Mouse (Mus musculus): Measurements from ENCODE around the gene Catsper2. TPM values are rescaled to one million over a fixed set of nuclear protein-coding genes. Genes with fewer than 3 reads are reported as not detected.

Catsper2 gene
- polyA plus RNA-seq (2015; fragmentation: Nextera tagmentation; extraction: Ambion mirVana), result 3.5 and 3.6 TPM in 2 replicates

DNA sequence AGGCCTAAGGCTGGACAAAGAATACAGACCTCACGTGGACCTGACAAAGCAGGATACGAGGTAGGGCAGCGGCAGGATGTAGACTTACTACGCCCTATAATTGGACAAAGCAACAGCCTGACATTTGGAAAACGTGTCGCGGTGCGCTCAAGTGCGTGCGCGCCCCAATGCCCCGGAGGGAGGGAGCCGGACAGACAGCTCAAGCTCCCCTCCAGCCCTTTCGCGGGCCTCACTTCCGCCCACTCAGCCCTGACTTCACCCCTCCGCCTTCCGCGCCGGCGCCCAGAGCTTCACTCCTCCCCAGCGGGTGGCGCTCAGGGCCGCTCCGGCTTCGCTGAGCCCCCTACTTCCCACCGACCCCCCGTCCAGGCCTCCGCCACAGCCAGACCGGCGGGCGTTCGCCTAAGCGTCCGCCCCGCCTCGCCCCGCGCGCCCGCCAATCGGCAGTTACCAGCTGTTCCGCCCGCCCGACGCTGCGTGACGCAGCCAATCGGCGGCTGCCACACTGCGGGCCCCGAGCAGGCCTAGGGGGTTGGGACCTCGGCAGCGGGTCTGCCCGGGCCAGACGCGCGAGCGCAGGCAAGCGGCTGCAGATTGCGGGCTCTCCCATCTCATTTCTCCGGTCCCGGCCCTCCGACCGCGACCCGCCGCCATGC, at the start of gene Catsper2, which contains the start of gene Pdia3:
Gene Catsper2, minus strand, starts transcription at position 406 of the 656 bp plus-strand sequence.
Gene Pdia3, plus strand, starts transcription at position 389 of the 656 bp plus-strand sequence.
- peak within 1 kb of the TSS; percentile 99 for H3K4me3 ChIP-seq (ENCODE audit: low read length)
- peaks cover 21% of the 10 kb centered on the region for H3K4me1 ChIP-seq (ENCODE audit: control insufficient read depth, insufficient read depth, low read depth, low read length)
- ATAC-seq, result peak; percentile 98
- no peaks in the 10 kb centered on the region for H3K9me3 ChIP-seq (ENCODE audit: control insufficient read depth, low read length)
- peak within 1 kb of the TSS; percentile 74 for H3K4me2 ChIP-seq (ENCODE audit: low read length)
- no peaks in the 10 kb centered on the region for H3K27me3 ChIP-seq (replicated peaks; ENCODE audit: control insufficient read depth, insufficient read depth, low read length)
- peak within 1 kb of the TSS; percentile 96 for H3K27ac ChIP-seq (ENCODE audit: low read depth, low read length)
- H3K9ac ChIP-seq (ENCODE audit: low read depth, low read length), result peak within 1 kb of the TSS; percentile 98
- WGBS, result under 1% methylated on average over 55 of the region's 68 CpGs
- no peaks in the 10 kb centered on the region for H3K36me3 ChIP-seq (ENCODE audit: control insufficient read depth, insufficient read depth, low read length)

DNA sequence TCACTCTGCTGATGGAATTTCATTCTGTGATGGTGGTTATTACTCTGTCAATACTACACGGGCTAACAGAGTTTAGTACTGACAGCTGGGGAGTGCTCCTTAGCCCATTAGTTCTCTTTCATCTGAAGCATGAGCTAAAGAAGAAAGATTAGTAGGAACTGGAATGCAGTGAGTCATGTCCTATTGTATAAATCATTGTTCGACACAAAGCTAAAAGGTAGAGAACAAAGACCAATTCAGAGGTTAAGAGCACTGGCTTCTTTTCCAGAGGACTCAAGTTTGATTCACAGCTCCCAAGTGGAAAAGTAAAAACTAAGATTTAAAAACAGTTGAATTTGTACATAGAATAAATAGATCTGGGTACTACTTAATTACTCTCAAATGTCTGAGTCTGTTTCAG, 46.5 kb upstream of the Catsper2 start:
- no peak for ATAC-seq
- no peaks in the 10 kb centered on the region for H3K9me3 ChIP-seq (ENCODE audit: control insufficient read depth, low read length)
- peaks cover 6% of the 10 kb centered on the region; the same call in 1 of the 2 replicates for H3K36me3 ChIP-seq (ENCODE audit: control insufficient read depth, insufficient read depth, low read length)
- 63% methylated on average over 2 of the region's 2 CpGs for WGBS
- H3K27ac ChIP-seq (ENCODE audit: low read depth, low read length), result no peak overlapping the region
- H3K4me1 ChIP-seq (ENCODE audit: control insufficient read depth, insufficient read depth, low read depth, low read length), result peaks cover 11% of the 10 kb centered on the region
- no peak overlapping the region for H3K4me3 ChIP-seq (ENCODE audit: low read length)
- H3K4me2 ChIP-seq (ENCODE audit: low read length), result no peak overlapping the region
- no peak overlapping the region for H3K9ac ChIP-seq (ENCODE audit: low read depth, low read length)
- H3K27me3 ChIP-seq (replicated peaks; ENCODE audit: control insufficient read depth, insufficient read depth, low read length), result no peaks in the 10 kb centered on the region

DNA sequence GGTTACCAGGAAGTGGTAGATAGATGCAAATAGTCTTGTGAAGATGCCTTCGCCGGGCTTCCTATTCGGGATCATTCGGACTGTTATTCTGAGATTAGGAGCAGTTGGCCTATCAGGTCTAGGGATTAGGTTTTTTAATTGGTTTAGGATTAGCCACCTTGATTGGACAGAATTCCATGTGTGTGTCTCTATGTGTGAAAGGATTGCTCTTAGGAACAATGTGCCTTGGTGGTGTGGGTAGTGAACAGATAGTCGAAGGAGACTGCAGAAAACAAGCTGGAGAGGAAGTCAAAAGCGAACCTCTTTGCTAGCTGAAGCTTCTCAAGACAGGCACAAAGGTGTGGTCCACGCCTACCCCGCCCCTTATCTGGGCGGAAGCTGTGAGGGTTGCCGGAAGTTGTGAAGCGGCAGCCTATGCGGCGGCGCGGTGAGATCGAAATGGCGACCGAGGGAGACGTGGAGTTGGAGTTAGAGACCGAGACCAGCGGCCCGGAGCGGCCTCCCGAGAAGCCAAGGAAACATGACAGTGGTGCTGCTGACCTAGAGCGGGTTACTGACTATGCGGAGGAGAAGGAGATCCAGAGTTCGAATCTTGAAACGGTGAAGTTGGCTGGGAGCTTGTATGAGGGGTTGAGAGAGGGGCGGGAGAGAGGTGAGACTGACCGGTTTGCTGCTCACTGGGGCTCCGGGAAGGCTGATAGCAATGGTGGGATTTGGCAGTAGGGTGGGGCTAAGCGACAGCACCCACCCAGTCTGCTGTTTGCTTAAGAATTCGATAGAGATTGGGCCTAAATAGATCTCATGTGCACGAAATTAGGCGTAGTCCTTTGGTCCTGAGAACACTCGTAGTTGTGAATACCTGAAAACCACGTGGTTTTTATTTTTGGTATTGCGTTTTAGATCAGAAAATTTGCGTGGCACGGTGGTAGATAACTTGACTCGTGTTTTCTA, 43.4 kb upstream of the Catsper2 start, which contains the start of gene Serinc4:
Gene Serinc4, minus strand, starts transcription at position 90 of the 951 bp plus-strand sequence.
- peaks cover 11% of the 10 kb centered on the region for H3K4me1 ChIP-seq (ENCODE audit: control insufficient read depth, insufficient read depth, low read depth, low read length)
- H3K4me3 ChIP-seq (ENCODE audit: low read length), result peak within 1 kb of the TSS; percentile 80
- H3K27me3 ChIP-seq (replicated peaks; ENCODE audit: control insufficient read depth, insufficient read depth, low read length), result no peaks in the 10 kb centered on the region
- ATAC-seq, result peak; percentile 94
- WGBS, result 5% methylated on average over 41 of the region's 41 CpGs
- peak within 1 kb of the TSS; percentile 81 for H3K9ac ChIP-seq (ENCODE audit: low read depth, low read length)
- H3K36me3 ChIP-seq (ENCODE audit: control insufficient read depth, insufficient read depth, low read length), result peaks cover 18% of the 10 kb centered on the region
- peak within 1 kb of the TSS; percentile 80 for H3K4me2 ChIP-seq (ENCODE audit: low read length)
- H3K27ac ChIP-seq (ENCODE audit: low read depth, low read length), result peak within 1 kb of the TSS; percentile 78
- no peaks in the 10 kb centered on the region for H3K9me3 ChIP-seq (ENCODE audit: control insufficient read depth, low read length)

DNA sequence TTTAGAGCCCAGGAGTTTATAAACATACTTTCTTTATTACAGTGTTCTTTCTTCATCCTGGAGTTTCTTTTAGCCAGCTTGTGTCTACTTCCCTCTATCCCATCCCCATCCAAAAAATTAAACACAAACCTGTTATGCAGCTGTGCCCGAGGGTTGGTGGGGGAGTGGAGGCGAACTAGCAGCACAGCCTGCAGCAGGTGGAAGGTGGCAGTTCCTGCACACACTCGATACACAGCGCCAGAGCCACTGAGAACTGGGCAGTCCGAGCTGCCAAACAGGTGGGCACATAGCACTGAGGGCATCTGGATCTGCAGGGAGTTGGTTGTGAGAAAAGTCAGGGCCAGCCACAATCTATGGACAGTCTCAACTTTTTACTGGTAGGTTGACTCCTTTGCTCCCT, 41.9 kb upstream of the Catsper2 start:
- ATAC-seq, result no peak
- WGBS, result 81% methylated on average over 5 of the region's 5 CpGs
- no peaks in the 10 kb centered on the region for H3K9me3 ChIP-seq (ENCODE audit: control insufficient read depth, low read length)

DNA sequence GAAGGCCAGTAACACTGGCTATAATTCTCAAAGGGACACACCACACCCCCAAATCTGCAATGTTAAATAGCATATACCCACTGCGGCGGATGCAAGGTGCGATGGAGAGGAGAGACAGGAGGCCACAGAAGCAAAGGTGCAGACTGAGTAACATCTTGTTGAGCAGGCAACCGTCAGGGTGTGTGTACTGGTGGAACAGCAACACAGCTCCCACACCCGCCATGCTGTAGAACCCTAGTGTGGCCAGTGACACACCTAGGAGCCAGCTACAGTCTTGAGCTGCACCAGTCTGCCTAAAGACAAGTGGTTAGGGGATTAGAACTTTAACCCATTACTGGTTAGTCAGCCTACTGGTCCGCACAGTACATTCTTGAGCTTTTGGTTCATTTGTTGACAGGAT, 40.3 kb upstream of the Catsper2 start:
- Histone ChIP-seq H3K4me2 (ENCODE audit: low read length) (no peak overlapping the region), H3K27me3 (replicated peaks; ENCODE audit: control insufficient read depth, insufficient read depth, low read length) (no peaks in the 10 kb centered on the region), H3K4me1 (ENCODE audit: control insufficient read depth, insufficient read depth, low read depth, low read length) (peaks cover 20% of the 10 kb centered on the region), H3K36me3 (ENCODE audit: control insufficient read depth, insufficient read depth, low read length) (peaks cover 14% of the 10 kb centered on the region), H3K4me3 (ENCODE audit: low read length) (no peak overlapping the region), H3K27ac (ENCODE audit: low read depth, low read length) (no peak overlapping the region), H3K9ac (ENCODE audit: low read depth, low read length) (no peak overlapping the region), H3K9me3 (ENCODE audit: control insufficient read depth, low read length) (no peaks in the 10 kb centered on the region)
- 89% methylated on average over 6 of the region's 6 CpGs for WGBS
- no peak for ATAC-seq

More for the DNA sequence above, 41.9 kb upstream of the Catsper2 start:
- Histone ChIP-seq H3K9ac (ENCODE audit: low read depth, low read length) (no peak overlapping the region), H3K4me3 (ENCODE audit: low read length) (no peak overlapping the region), H3K4me1 (ENCODE audit: control insufficient read depth, insufficient read depth, low read depth, low read length) (peaks cover 15% of the 10 kb centered on the region), H3K27ac (ENCODE audit: low read depth, low read length) (no peak overlapping the region), H3K4me2 (ENCODE audit: low read length) (no peak overlapping the region), H3K36me3 (ENCODE audit: control insufficient read depth, insufficient read depth, low read length) (peaks cover 16% of the 10 kb centered on the region), H3K27me3 (replicated peaks; ENCODE audit: control insufficient read depth, insufficient read depth, low read length) (no peaks in the 10 kb centered on the region)

DNA sequence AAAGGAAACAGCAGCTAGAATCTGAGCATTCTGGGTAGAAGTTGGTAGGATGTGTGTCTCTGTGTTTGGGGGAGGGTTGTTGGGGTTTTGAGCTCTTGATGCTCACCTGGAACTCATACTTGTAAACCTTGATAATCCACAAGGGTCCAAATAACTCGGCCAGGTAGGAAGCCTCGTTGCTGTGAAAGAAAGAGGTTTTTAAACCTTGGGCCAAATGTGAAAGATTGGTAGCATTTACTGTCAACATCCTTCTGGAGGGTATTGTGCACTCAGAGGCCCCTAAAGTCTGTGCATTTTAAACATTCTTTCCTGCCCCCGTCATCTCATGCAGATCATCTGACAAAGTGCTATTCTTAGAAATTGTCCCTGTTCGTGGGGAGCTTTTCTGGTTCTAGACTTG, 39.4 kb upstream of the Catsper2 start, which contains the start of gene Hypk:
Gene Hypk, plus strand, starts transcription at position 301 of the 400 bp plus-strand sequence.
- Histone ChIP-seq H3K9me3 (ENCODE audit: control insufficient read depth, low read length) (no peaks in the 10 kb centered on the region), H3K4me1 (ENCODE audit: control insufficient read depth, insufficient read depth, low read depth, low read length) (peaks cover 20% of the 10 kb centered on the region), H3K4me2 (ENCODE audit: low read length) (no peak within 1 kb of the TSS), H3K27ac (ENCODE audit: low read depth, low read length) (no peak within 1 kb of the TSS), H3K9ac (ENCODE audit: low read depth, low read length) (no peak within 1 kb of the TSS), H3K4me3 (ENCODE audit: low read length) (no peak within 1 kb of the TSS), H3K36me3 (ENCODE audit: control insufficient read depth, insufficient read depth, low read length) (peaks cover 12% of the 10 kb centered on the region; the same call in 1 of the 2 replicates), H3K27me3 (replicated peaks; ENCODE audit: control insufficient read depth, insufficient read depth, low read length) (no peaks in the 10 kb centered on the region)
- WGBS, result 86% methylated on average over 4 of the region's 4 CpGs
- no peak for ATAC-seq

DNA sequence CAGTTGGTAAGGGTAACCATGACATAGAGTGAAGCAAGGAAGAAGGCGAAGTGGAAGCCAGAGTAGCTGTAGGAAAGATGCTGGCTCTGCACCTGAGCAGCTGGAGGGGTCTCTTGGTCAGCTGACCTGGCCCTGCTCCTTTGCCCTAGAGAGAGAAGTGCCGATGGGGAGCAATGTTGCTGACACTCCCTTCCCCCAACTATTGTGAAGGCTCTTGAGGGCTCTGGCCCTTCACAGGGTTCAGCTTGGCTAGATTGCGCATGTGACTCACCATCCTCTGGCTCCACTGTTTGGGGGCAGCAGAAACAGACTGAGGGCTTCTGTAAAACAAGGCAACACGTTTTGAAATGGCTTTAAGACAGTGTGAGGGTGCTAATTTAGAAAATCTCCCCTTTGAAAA, 38.8 kb upstream of the Catsper2 start:
- Histone ChIP-seq H3K27me3 (replicated peaks; ENCODE audit: control insufficient read depth, insufficient read depth, low read length) (no peaks in the 10 kb centered on the region), H3K9me3 (ENCODE audit: control insufficient read depth, low read length) (no peaks in the 10 kb centered on the region), H3K4me3 (ENCODE audit: low read length) (no peak overlapping the region), H3K9ac (ENCODE audit: low read depth, low read length) (no peak overlapping the region), H3K4me1 (ENCODE audit: control insufficient read depth, insufficient read depth, low read depth, low read length) (peaks cover 16% of the 10 kb centered on the region), H3K4me2 (ENCODE audit: low read length) (no peak overlapping the region), H3K27ac (ENCODE audit: low read depth, low read length) (no peak overlapping the region), H3K36me3 (ENCODE audit: control insufficient read depth, insufficient read depth, low read length) (peaks cover 12% of the 10 kb centered on the region; the same call in 1 of the 2 replicates)
- no peak for ATAC-seq
- 87% methylated on average over 4 of the region's 4 CpGs for WGBS

DNA sequence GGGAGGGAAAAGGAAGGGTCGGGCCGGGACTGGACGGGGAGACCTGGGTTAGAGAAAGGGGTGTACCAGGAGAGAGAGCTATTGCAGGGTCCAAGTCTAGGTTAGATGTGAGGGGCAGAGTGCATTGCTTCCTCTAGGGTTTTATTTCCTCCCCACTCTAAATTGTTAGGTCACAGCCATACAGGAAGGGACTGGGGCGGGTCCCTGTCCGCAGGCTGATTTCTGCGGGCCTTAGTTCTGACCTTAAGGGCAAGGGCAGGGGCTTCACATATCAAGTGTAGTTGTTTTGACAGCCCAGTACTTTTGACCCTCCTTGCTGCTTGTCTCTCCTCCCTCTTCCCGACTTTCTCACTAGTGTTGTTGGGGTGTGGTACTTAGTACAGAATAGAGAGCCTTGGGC, 36.5 kb upstream of the Catsper2 start:
- Histone ChIP-seq H3K4me1 (ENCODE audit: control insufficient read depth, insufficient read depth, low read depth, low read length) (peaks cover 12% of the 10 kb centered on the region), H3K4me2 (ENCODE audit: low read length) (peak overlapping the region; percentile 94), H3K27me3 (replicated peaks; ENCODE audit: control insufficient read depth, insufficient read depth, low read length) (no peaks in the 10 kb centered on the region), H3K36me3 (ENCODE audit: control insufficient read depth, insufficient read depth, low read length) (peaks cover 12% of the 10 kb centered on the region; the same call in 1 of the 2 replicates), H3K4me3 (ENCODE audit: low read length) (peak overlapping the region; percentile 95), H3K27ac (ENCODE audit: low read depth, low read length) (peak overlapping the region; percentile 97), H3K9me3 (ENCODE audit: control insufficient read depth, low read length) (no peaks in the 10 kb centered on the region), H3K9ac (ENCODE audit: low read depth, low read length) (peak overlapping the region; percentile 94)
- peak; percentile 5; the same call in 1 of the 2 replicates for ATAC-seq
- 4% methylated on average over 7 of the region's 7 CpGs for WGBS

Measured in hindbrain, embryonic 16.5 days (tissue).